Mouse (Mus musculus): ENCODE data around the gene Cntnap2.

Cntnap2 gene

GRCm38 (mm10) chr6:45945144-45945985 is 886.2 kb downstream of the Cntnap2 start:
- DNase-seq = no peak

DNA sequence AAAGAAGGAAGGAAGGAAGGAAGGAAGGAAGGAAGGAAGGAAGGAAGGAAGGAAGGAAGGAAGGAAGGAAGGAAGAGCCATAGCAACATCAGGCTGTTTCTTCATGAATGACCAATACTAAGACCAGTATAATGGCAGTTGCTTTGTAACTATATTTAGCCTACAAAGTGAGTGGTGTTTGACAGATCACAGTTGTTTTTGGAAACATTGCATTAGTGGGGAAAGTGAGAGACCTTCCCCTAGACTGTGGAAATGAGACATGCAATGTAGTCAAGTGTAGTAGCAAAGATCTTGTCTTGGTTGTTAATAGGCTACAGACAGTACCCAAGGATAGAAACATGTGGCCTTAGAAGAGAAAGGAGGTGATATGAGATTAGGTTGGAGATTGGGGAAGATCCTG is 895.6 kb downstream of the Cntnap2 start:
- no peak for DNase-seq

GRCm38 (mm10) chr6:45964494-45964893 is 905.3 kb downstream of the Cntnap2 start:
- DNase-seq = no peak

GRCm38 (mm10) chr6:45974471-45975154 is 915.5 kb downstream of the Cntnap2 start:
- no peak for DNase-seq

DNA sequence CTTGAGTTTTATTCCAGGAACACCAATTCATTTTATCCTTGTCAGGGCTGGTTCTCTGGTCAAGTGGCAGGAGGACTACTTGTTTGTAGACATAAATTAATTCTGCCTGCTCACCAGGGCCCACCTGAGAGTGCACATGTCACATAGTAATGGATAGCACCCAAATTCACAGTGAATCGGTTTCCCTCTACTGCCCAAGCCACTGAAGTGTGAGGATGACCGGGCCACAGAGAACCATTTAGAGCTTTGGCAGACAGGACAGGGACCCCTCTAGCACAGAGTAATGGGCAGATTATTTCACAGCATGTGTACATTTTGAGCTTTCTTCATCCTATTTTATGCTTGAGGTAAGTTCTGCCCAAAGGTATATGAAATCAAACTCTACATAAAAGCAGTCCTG is 920.0 kb downstream of the Cntnap2 start:
- no peak for DNase-seq

DNA sequence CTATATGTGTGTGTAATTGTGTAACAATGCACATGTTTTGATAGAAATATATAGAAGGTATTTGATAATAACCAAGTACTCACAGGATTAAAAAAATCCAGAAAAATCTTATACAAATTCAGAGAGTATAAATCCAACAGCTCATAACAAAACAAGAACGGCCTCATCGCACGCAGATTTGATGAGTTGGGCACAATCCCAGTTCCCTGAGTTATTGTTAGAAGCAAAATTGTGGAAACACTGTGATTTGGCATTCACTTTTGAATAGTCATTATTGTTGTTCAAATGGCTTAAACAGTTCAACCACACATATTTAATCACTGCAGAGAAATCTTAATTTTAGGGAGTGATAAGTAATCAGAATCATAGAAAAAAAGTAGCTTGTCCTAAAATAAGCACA is 928.9 kb downstream of the Cntnap2 start:
- no peak for DNase-seq

GRCm38 (mm10) chr6:45991086-45991485 is 931.9 kb downstream of the Cntnap2 start:
- no peak for DNase-seq

DNA sequence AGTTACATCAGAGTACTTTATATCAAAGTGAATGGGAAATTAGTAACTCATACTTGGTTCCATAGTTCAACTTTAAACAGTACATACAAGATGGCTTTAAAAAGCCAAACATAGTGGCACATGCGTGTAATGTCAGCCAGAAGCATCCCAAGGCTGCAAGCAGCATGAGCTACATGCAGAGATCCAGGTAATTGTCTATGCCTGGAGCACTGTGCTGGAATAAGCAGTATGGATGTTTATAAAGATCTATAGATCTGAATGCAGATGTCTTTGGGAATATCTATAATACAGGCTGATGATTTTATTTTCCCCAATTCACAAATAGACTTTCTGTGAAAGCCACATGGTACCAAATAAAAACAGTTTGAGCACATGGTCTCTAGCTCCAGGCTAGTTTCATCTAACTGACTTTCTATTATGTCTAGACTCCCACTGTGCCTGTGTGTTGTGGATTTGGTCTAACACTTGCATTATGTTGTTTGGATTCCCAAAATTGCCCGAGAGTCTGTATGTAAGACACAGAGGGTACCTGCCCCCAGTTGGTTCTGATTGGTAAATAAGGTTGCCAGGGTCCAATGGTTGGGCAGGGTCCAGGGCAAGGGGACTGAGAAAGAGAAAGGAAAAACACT is 963.5 kb downstream of the Cntnap2 start:
- DNase-seq = no peak

- no peak for DNase-seq
Measured at GRCm38 (mm10) chr6:46031821-46032594, 972.9 kb downstream of the Cntnap2 start.

DNA sequence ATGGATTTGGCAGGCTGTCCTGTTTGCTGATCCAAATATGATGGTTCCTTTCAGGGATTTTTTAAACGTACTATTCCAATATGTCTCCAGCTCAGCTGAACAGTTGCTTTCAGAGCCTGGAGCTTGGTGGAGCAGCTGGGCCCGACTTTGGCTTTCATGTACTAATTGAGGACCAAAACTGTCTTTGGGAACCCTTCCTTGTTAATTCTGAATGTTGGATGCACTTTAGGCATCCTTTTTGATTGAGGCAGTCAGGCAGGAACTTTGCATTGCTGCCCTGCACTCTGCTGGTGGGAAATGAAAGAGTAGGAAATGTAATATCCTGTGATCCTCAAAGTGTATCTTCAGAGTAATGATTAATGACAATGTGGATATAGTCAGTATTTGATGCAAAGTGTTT is 974.0 kb downstream of the Cntnap2 start:
- DNase-seq = no peak

DNA sequence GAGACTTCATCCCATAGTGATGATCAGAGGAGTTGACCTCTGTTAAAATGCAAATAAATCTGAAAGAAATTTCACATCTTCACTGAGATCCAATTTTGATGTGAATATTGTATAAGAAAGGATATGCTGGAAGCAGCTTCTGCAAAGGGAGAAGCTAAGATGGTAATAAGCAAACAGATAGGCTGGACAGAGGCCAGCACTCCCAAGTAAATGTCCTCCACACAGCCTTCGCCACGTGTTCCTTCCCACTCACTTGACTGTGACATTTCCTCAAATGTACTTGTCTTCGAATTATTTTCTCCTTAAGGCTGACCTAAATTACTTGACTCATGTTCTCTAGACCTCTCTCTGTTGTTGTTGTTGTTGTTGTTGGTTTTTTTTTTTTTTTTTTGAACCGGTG is 981.5 kb downstream of the Cntnap2 start:
- DNase-seq = no peak

DNA sequence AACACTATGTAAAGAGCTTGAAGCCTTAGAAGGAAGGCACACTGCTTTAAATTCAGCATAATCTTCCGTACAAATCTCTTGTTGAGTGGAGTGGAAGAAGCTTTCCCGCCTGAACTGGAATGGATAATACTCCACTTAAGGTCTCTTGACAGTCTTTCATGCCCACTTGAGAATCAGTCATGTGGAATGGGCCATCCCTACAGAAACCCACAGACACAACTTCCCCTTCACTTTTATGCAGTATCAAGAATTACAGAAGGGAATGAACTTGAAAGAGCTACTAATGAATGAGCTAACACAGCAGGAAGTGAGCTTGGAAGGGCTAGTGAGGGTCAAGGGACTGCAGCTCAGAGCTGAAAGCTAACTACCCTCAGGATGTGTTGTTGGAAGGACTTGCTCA is 1021.1 kb downstream of the Cntnap2 start:
- no peak for DNase-seq

DNA sequence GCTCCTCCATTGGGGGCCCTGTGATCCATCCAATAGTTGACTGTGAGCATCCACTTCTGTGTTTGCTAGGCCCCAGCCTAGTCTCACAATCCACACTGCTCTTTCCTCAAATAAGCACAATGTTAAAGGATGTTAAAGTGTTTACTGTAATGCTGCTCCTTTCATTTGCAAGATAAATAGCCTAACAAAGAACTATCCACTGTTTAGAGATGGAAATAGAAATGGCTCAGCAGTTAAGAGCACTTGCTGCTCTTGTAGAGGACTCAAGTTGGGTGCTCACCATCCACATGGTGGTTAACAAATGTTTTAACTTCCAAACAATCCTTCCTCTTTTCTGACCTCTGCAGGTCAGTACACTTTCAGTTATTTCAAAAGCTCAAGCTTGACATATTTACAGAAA is 1022.3 kb downstream of the Cntnap2 start:
- no peak for DNase-seq

DNA sequence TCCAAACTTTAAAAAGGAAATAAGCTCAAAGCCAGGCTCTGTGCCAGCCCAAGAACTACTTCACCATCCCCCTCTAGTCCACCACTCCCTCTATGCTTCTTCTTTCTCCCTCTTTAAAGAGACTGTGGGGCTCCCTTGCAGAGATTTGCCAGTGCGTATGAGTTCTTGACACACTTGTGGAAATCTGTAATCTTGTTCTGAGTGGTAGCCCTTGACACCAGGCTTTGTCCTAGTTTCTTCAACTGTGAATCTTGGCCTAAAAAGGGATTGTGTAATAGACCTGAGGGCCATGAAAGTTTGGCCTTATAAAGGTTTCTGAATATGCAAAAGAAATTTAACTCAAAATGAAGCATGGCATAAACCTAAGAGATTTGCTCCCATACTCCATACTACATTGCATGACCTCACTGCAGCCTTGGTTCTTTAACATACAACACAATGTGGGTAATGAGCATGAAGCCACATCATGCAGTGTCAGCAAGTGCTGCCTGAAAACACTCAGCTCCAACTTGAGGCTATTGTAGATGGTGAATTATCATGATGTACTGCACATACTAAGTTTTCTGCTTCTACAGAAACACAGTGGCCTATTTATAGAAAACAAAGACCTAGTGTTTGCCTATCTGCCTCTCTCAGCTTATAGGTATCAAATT is 1084.2 kb downstream of the Cntnap2 start:
- no peak for DNase-seq

GRCm38 (mm10) chr6:46166837-46167236 is 1107.7 kb downstream of the Cntnap2 start:
- no peak for DNase-seq

GRCm38 (mm10) chr6:46197298-46197697 is 1138.1 kb downstream of the Cntnap2 start:
- no peak for DNase-seq

- DNase-seq = no peak
Measured at GRCm38 (mm10) chr6:46201828-46202227, 1142.7 kb downstream of the Cntnap2 start.

- DNase-seq = no peak
Measured at GRCm38 (mm10) chr6:46205531-46205930, 1146.4 kb downstream of the Cntnap2 start.

DNA sequence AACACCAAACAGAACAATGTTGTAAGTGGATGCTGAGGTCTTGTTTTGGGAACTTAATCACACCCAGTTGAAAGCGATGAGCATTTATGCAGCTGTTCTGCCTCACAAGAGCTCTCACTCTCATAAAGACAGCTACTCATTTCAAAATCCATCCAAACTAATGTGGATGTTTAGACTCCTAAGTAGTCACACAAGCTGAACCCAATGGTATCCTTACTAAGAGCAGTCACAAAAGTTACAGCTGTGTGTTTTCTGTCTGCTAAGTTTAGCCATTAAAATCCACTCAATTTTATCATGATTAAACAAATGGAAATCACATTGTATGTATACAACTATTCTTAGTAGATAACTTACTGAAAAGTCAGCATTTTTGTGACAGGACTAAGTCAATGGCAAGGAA is 1173.7 kb downstream of the Cntnap2 start:
- DNase-seq = no peak

- no peak for DNase-seq
Measured at GRCm38 (mm10) chr6:46240349-46240748, 1181.2 kb downstream of the Cntnap2 start.

GRCm38 (mm10) chr6:46263171-46263570 is 1204.0 kb downstream of the Cntnap2 start:
- no peak for DNase-seq

DNA sequence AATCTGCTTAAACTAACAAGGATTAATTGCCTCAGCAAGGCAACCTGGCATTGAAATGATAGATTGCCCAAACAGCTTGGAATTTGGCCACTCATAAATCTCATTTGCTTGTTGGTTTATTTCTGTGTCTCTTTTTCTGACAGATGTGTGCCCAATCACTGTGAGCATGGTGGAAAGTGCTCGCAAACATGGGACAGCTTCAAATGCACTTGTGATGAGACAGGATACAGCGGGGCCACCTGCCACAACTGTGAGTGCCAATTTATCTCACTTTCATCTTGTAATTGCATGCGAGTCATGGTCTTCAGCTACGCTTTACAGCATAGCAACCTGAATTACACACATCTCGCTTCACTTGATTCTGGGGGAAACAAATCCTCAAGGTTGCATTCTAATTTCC is 1287.8 kb downstream of the Cntnap2 start:
- DNase-seq = no peak

GRCm38 (mm10) chr6:46361091-46361490 is 1301.9 kb downstream of the Cntnap2 start:
- DNase-seq = no peak
